Mouse (Mus musculus): ENCODE data around the gene Ntng2.

DNA sequence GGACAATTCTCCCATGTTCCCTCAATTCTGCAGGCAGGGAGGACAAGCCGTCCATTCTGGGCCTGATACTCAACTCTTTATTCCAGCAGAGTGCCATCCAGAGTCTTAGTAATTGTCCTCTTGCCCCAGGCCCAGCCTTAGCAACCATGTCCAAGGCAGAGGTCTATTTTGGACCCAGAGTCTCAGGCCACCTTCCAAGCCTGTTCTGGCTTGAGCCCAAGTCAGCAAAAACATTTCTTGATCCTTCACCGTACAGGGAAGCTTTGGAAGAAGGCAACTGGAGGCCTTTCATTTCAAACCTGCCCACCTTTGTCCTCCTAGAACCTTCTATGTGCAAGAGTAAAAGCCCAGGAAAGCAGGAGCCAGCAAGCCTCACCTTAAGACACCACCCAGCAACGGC lies 17.8 kb downstream of the Ntng2 start:
- TF ChIP-seq CTCF (IDR thresholded peaks at IDR 0.05; ENCODE audit: control insufficient read depth, insufficient read depth, insufficient read length), result no peak
- TF ChIP-seq MYOD1 (IDR thresholded peaks at IDR 0.05; ENCODE audit: control insufficient read depth, insufficient read length, low read depth), result no peak
- TF ChIP-seq MYOG (IDR thresholded peaks at IDR 0.05; ENCODE audit: control insufficient read depth, extremely low read depth, insufficient read length), result no peak
- no peak for TF ChIP-seq MAX (IDR thresholded peaks at IDR 0.05)
- no peak for TF ChIP-seq CEBPB (IDR thresholded peaks at IDR 0.05; ENCODE audit: low read depth)
- no peak for TF ChIP-seq USF1 (IDR thresholded peaks at IDR 0.05; ENCODE audit: low read depth)
- no peak for TF ChIP-seq FOSL1 (IDR thresholded peaks at IDR 0.05; ENCODE audit: insufficient read depth, low read length, poor library complexity, severe bottlenecking)

All from C2C12 (cell line).